Mouse (Mus musculus): Measurements from ENCODE around the gene Rab37. TPM values are rescaled to one million over a fixed set of nuclear protein-coding genes. Genes with fewer than 3 reads are reported as not detected.

Rab37 gene
- polyA plus RNA-seq, 1 experiment from 2014 or later = 1.2 TPM

DNA sequence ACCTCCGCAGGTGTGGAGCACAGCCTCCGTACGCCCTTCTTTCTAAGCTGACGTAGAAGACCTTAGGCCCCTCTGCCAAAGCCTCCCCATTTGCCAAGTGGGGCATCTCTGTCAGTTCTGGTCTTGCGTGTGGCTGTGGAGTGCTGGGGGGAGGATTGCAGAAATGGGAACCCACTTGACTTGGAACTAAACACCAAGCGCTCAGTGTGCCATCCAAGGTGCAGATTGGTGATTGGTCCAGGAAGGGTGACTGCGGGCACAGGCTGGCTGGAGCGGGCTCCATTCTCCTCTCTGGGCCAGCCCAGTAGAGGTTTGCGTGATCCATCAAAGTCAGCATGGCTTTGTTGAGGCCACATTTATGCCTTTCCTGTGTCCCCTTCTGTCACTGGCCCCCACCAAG lies 111.5 kb downstream of the Rab37 start:
- H3K4me3 ChIP-seq = no peak overlapping the region
- no peak for ATAC-seq (ENCODE audit: extremely low read depth, insufficient number of reproducible peaks, low FRiP score, low TSS enrichment)
- H3K4me2 ChIP-seq = no peak overlapping the region
- H3K9me3 ChIP-seq = no peaks in the 10 kb centered on the region
- H3K36me3 ChIP-seq = peaks cover 57% of the 10 kb centered on the region
- 88% methylated on average over 9 of the region's 9 CpGs for WGBS
- H3K27me3 ChIP-seq (replicated peaks) = peaks cover 47% of the 10 kb centered on the region
- no peaks in the 10 kb centered on the region for H3K4me1 ChIP-seq
- H3K9ac ChIP-seq = no peak overlapping the region
- no peak overlapping the region for H3K27ac ChIP-seq (replicated peaks)

DNA sequence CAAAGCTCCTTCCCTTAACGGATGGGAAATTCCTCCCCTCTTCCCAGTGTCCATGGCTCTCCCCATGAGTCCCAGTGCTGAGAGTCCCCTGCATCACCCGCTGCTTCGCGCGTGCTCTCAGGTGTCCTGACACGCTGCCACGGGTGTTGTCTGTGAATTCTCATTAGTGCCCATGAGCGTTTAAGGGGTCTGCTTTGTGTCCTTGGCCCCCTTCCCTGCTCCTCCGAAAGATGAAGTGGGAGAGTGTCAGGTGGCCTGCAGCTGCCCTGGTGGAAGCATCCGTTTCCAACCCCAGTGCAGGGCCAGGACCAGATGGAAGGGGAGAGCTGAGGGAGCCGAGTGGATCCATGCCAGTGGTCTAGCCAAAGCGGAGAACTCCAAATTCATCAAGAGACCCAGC lies 116.9 kb downstream of the Rab37 start:
- Histone ChIP-seq H3K9me3 (no peaks in the 10 kb centered on the region), H3K36me3 (peaks cover 50% of the 10 kb centered on the region), H3K4me1 (peaks cover 17% of the 10 kb centered on the region), H3K9ac (no peak overlapping the region), H3K27me3 (replicated peaks) (peaks cover 65% of the 10 kb centered on the region), H3K4me2 (no peak overlapping the region), H3K4me3 (no peak overlapping the region), H3K27ac (replicated peaks) (no peak overlapping the region)
- ATAC-seq (ENCODE audit: extremely low read depth, insufficient number of reproducible peaks, low FRiP score, low TSS enrichment) = no peak
- WGBS = 72% methylated on average over 12 of the region's 12 CpGs

DNA sequence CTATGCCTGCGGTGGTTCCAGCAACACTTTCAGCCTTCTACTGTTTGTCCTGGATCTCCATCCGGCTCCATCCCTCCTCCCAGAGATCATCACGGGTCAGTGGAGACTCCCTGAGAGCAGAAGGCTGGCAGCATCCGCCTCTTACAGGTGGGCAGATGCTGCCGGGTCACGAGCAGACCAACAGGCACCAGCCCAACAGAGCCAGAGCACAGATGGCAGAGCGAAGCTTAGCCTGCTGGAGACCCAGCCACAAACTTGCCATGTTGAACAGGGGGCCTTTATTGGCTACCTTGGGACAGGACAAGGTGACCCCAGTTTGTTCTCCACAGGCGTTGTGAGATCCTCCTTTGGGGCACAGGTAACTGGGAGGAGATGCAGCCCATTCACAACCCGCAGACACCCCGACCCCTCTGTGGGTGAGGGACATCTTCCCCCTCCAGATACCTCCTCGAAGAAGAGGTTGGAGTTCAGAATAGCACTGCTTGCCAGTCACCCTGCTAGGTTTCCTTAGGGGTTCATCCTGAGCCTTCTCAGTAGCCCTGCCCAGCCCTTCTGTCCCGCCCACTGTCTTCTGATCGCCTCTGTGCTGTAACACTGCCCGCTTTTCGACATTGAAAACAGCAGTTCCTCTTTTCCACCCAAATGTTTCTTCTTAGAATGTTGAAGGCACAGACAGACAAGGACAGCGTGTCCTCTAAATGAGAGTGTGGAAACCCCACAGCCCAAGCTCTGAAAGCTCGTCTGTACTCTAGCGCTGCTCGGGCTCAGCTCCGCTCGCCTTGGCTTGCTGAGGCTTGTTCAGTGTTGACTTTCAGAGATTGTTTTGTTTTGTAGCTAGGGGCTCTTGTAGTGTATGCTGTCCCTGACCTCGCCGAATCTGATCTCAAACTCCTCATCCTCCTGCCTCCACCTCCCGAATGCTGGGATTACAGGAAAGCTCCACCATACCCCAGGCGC lies 117.8 kb downstream of the Rab37 start:
- Histone ChIP-seq H3K4me3 (no peak overlapping the region), H3K36me3 (peaks cover 46% of the 10 kb centered on the region), H3K9ac (no peak overlapping the region), H3K9me3 (no peaks in the 10 kb centered on the region), H3K27ac (replicated peaks) (no peak overlapping the region), H3K4me1 (peaks cover 17% of the 10 kb centered on the region), H3K4me2 (no peak overlapping the region), H3K27me3 (replicated peaks) (peaks cover 61% of the 10 kb centered on the region)
- ATAC-seq (ENCODE audit: extremely low read depth, insufficient number of reproducible peaks, low FRiP score, low TSS enrichment) = no peak
- 76% methylated on average over 25 of the region's 25 CpGs for WGBS

DNA sequence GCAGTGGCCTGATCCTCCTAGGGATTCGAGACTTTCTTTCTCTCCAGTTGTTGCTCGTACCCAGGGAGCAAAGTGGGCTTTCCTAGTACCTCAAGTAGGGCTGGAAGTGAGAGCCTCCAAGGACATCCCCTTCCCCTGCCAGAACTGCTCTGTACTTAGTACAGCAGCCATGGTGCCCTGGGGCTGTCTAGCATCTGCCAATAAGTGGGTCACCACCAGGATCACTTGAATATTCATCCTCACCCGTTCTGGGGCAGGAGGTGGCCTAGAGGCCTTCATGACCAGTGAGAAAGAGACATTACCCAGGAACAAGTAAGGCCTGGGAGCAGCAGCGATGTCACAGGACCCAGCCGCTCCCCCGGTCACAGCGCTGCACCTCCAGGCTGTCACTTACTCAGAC lies 118.7 kb downstream of the Rab37 start:
- WGBS = 74% methylated on average over 7 of the region's 7 CpGs
- Histone ChIP-seq H3K4me2 (no peak overlapping the region), H3K9ac (0 out of 2 replicates have a peak overlapping the region, but pooled peaks have one; percentile 47), H3K27ac (replicated peaks) (no peak overlapping the region), H3K9me3 (no peaks in the 10 kb centered on the region), H3K36me3 (peaks cover 45% of the 10 kb centered on the region), H3K27me3 (replicated peaks) (peaks cover 57% of the 10 kb centered on the region), H3K4me3 (no peak overlapping the region), H3K4me1 (peaks cover 23% of the 10 kb centered on the region)
- no peak for ATAC-seq (ENCODE audit: extremely low read depth, insufficient number of reproducible peaks, low FRiP score, low TSS enrichment)

Other genes with a start within 250 kb of the Rab37 start
- 20.6 and 20.7 TPM in 2 replicates for gene Gprc5c, start 240.3 kb upstream of the Rab37 start, polyA plus RNA-seq (2015; fragmentation: Nextera tagmentation; extraction: Ambion mirVana)
- gene Cd300a, start 201.4 kb upstream of the Rab37 start, polyA plus RNA-seq (2015; fragmentation: Nextera tagmentation; extraction: Ambion mirVana) = 0.82 and 1.4 TPM in 2 replicates
- gene Cd300lb, start 157.0 kb upstream of the Rab37 start, polyA plus RNA-seq (2015; fragmentation: Nextera tagmentation; extraction: Ambion mirVana) = 0.45 and 0.49 TPM in 2 replicates
- gene Cd300c, start 122.3 kb upstream of the Rab37 start, polyA plus RNA-seq (2015; fragmentation: Nextera tagmentation; extraction: Ambion mirVana) = not detected in 2 replicates
- 0.05 and 0.40 TPM in 2 replicates for gene Cd300ld, start 101.5 kb upstream of the Rab37 start, polyA plus RNA-seq (2015; fragmentation: Nextera tagmentation; extraction: Ambion mirVana)
- 1.6 and 1.9 TPM in 2 replicates for gene Cd300c2, start 89.6 kb upstream of the Rab37 start, polyA plus RNA-seq (2015; fragmentation: Nextera tagmentation; extraction: Ambion mirVana)
- not detected in 2 replicates for gene Cd300ld2, start 75.2 kb upstream of the Rab37 start, polyA plus RNA-seq (2015; fragmentation: Nextera tagmentation; extraction: Ambion mirVana)
- not detected in 2 replicates for gene Cd300ld4, start 64.4 kb upstream of the Rab37 start, polyA plus RNA-seq (2015; fragmentation: Nextera tagmentation; extraction: Ambion mirVana)
- not detected in 2 replicates for gene Cd300ld5, start 53.7 kb upstream of the Rab37 start, polyA plus RNA-seq (2015; fragmentation: Nextera tagmentation; extraction: Ambion mirVana)
- gene Cd300ld3, start 43.0 kb upstream of the Rab37 start, polyA plus RNA-seq (2015; fragmentation: Nextera tagmentation; extraction: Ambion mirVana) = not detected in 2 replicates
- not detected in 2 replicates for gene Cd300e, start 29.3 kb upstream of the Rab37 start, polyA plus RNA-seq (2015; fragmentation: Nextera tagmentation; extraction: Ambion mirVana)
- 0.37 and 0.38 TPM in 2 replicates for gene Cd300lf, start 42.6 kb downstream of the Rab37 start, polyA plus RNA-seq (2015; fragmentation: Nextera tagmentation; extraction: Ambion mirVana)
- 23.1 and 24.4 TPM in 2 replicates for gene Slc9a3r1, start 71.9 kb downstream of the Rab37 start, polyA plus RNA-seq (2015; fragmentation: Nextera tagmentation; extraction: Ambion mirVana)
- 7.1 and 7.7 TPM in 2 replicates for gene Tmem104, start 96.1 kb downstream of the Rab37 start, polyA plus RNA-seq (2015; fragmentation: Nextera tagmentation; extraction: Ambion mirVana)
- 13.8 and 19.0 TPM in 2 replicates for gene Nat9, start 96.4 kb downstream of the Rab37 start, polyA plus RNA-seq (2015; fragmentation: Nextera tagmentation; extraction: Ambion mirVana)
- 0.04 TPM in 1 of 2 replicates, not detected in the other for gene Grin2c, start 175.8 kb downstream of the Rab37 start, polyA plus RNA-seq (2015; fragmentation: Nextera tagmentation; extraction: Ambion mirVana)
- gene Fdxr, start 185.6 kb downstream of the Rab37 start, polyA plus RNA-seq (2015; fragmentation: Nextera tagmentation; extraction: Ambion mirVana) = 9.5 and 11.7 TPM in 2 replicates
- 0.71 and 0.74 TPM in 2 replicates for gene Fads6, start 206.2 kb downstream of the Rab37 start, polyA plus RNA-seq (2015; fragmentation: Nextera tagmentation; extraction: Ambion mirVana)
- not detected in 2 replicates for gene Otop2, start 215.7 kb downstream of the Rab37 start, polyA plus RNA-seq (2015; fragmentation: Nextera tagmentation; extraction: Ambion mirVana)
- gene Ush1g, start 230.6 kb downstream of the Rab37 start, polyA plus RNA-seq (2015; fragmentation: Nextera tagmentation; extraction: Ambion mirVana) = 0.09 and 0.13 TPM in 2 replicates
- not detected in 2 replicates for gene Otop3, start 243.3 kb downstream of the Rab37 start, polyA plus RNA-seq (2015; fragmentation: Nextera tagmentation; extraction: Ambion mirVana)